Mouse (Mus musculus): ENCODE data around the gene Hist1h3e.
A peak's percentile ranks its signal among the peaks of the same experiment; 100 is the strongest.
"Not testable (repeated sequence)": the region's sequence is repeated elsewhere in the genome, so short reads cannot be mapped to it uniquely, and the experiment has no call there.

Hist1h3e gene

GRCm38 (mm10) chr13:23538249-23538648 lies 23.9 kb downstream of the Hist1h3e start:
- no peak for DNase-seq (ENCODE audit: low read depth, low spot score)

GRCm38 (mm10) chr13:23537006-23537710 lies 25.0 kb downstream of the Hist1h3e start:
- no peak for DNase-seq (ENCODE audit: low read depth, low spot score)

- no peak for DNase-seq (ENCODE audit: low read depth, low spot score)
Measured at GRCm38 (mm10) chr13:23536076-23536822, 25.9 kb downstream of the Hist1h3e start.

DNA sequence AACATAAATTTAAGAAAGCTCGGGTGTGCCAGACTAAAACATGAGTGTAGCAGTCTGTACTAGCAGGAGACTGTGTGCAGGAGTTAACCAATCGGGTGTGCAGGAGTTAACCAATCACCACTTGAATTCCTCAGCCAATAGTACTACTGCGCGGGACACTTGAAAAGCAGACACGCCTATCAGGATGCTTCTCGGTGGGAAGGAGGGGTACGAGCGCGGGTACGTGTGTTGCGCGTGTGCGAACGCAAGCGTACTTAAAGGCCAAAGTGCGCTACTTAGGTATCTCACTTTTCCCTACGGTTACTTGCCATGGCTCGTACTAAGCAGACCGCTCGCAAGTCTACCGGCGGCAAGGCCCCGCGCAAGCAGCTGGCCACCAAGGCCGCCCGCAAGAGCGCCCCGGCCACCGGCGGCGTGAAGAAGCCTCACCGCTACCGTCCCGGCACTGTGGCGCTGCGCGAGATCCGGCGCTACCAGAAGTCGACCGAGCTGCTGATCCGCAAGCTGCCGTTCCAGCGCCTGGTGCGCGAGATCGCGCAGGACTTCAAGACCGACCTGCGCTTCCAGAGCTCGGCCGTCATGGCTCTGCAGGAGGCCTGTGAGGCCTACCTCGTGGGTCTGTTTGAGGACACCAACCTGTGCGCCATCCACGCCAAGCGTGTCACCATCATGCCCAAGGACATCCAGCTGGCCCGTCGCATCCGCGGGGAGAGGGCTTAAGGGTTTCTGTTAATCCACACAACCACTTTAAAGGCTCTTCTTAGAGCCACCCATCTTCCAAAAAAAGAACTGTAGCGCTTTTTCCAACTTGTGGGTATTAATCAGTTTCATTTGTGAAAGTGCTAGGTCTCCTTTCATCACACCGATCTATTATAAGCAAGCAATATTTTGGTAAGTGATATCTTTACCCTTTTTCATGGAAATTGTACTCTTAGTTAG lies 26.8 kb downstream of the Hist1h3e start, which contains the start of gene Hist1h3g:
Hist1h3g (plus strand) TSS at position 286 of the 939 bp plus-strand sequence.
- not testable (repeated sequence) for DNase-seq (ENCODE audit: low read depth, low spot score)

- no peak for DNase-seq (ENCODE audit: low read depth, low spot score)
Measured at GRCm38 (mm10) chr13:23534368-23535131, 27.6 kb downstream of the Hist1h3e start.

DNA sequence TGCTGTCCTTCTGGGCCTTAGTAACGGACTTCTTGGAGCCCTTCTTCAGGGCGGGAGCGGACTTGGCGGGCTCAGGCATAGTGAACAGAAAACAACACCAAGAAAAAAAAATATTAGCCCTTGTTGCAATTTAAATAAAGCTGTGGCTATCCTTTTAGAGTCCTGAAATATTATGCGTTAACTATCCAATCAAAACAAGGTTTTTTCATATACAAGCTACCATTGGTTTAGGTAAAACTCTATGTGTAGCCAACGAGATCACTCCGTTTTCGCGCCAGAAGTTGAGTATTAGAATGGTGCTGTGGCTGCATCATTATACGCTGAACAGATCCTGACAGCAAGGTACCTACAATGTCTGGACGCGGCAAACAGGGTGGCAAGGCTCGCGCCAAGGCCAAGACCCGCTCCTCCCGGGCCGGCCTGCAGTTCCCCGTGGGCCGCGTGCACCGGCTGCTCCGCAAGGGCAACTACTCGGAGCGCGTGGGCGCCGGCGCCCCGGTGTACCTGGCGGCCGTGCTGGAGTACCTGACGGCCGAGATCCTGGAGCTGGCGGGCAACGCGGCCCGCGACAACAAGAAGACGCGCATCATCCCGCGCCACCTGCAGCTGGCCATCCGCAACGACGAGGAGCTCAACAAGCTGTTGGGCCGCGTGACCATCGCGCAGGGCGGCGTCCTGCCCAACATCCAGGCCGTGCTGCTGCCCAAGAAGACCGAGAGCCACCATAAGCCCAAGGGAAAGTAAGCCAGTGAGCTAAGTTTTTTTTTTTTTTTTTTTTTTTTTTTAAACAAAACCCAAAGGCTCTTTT lies 28.4 kb downstream of the Hist1h3e start, which contains the start of gene Hist1h2af:
Hist1h2af (plus strand) TSS at position 347 of the 808 bp plus-strand sequence.
- DNase-seq (ENCODE audit: low read depth, low spot score), result not testable (repeated sequence)

GRCm38 (mm10) chr13:23532262-23533075 lies 29.7 kb downstream of the Hist1h3e start:
- DNase-seq (ENCODE audit: low read depth, low spot score), result no peak

GRCm38 (mm10) chr13:23530901-23531875 lies 31.0 kb downstream of the Hist1h3e start, which contains the start of gene Hist1h4h:
Gene Hist1h4h, plus strand, starts transcription at chr13:23531050.
- DNase-seq (ENCODE audit: low read depth, low spot score), result peak; percentile 92

DNA sequence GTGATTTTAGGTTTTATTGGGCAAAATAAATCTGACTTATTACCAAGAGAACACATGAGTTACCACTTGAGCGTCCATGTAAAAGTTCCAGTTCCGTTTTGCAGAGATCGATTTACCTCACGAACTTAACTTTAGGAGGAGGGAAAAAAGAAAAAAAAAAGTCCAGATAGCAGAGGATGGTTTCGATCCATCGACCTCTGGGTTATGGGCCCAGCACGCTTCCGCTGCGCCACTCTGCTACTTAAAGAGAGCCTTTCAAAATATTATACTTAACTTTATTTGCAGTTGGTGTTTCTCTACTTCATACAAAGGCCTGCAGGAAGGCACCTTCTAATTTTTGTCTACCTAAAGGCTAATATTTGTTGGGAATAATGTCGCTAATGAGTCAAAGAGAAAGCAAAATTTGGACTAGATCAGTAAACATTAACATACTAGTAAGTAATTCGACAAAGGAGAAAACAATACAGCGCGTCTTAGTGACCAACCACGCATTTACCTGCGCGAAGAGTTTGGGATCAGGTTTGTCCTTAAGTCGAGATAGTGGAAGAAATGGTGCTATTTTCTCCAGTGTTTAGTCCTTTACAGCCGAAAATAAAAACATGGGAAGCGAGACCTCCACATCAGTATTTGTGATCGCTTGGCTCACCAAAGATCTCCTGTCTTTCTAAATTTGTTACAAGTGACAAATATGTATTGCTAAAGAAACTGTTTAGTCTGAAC lies 31.8 kb downstream of the Hist1h3e start:
- DNase-seq (ENCODE audit: low read depth, low spot score), result no peak

DNA sequence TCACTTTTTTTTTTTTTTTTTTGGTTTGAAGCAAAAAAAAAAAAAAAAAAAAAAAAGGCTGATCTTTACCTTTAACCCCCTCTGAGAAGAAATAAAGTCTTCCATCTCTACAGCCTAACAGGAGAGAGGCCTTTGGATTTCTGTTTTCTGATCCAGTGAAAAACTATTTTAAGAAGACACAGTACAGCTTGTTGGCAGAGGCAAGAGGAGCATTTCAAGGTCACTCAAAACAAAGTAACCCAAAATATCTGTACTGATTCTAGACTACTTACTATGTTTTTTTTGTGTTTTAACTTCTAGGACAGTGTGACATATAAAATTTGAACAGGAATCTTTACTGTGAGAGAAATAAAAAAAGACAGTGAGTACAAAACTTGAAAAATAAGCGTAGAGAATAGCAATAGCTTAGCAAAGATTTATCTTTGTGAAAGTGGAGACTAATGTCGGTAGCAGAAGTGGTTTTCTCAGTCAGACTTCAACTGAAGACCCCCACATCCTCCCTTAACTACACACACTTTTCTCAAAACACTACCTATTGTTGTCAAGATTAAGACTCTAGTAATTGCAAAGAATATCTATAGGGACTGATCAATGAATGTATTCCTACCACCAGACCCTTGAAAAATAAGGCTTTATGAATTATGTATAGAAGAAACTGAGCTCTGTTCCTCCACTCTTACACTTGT lies 32.5 kb downstream of the Hist1h3e start:
- no peak for DNase-seq (ENCODE audit: low read depth, low spot score)

DNA sequence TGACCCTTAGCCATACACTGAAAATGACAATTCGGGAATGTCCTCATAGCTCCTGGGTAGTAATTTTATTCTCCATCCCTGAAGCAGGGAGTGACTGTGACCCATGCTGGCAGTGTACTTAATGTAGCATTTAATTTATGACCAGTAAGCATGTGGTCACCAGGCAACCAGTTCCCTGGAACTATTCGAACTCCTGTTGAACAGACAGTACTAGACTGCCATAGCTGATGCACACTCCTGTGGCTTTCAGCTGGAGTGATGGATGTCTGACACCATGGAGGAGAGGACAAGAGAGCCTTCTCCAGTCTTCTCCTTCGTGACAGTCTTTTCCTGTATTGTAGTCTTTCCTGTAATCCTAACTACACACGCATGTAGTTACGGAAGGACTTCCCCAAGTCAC lies 33.2 kb downstream of the Hist1h3e start:
- DNase-seq (ENCODE audit: low read depth, low spot score), result no peak

DNA sequence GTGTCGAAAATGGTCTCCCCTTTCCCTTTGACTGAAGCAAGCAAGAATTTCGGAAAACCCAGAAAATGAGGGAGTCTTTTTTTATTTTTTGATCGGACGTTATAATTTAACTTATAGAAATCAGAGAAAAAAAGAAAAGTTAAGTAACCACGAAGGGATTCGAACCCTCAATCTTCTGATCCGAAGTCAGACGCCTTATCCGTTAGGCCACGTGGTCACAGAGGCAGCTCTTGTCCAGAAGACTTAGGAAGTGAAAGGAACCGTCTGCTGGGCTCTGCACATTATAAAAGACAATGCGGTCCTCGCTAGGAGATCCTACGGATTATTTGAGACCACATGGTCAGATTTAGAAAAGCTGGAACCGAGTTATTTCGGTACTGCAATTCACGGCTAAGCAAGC lies 35.9 kb downstream of the Hist1h3e start:
- peak; percentile 93 for DNase-seq (ENCODE audit: low read depth, low spot score)

- DNase-seq (ENCODE audit: low read depth, low spot score), result no peak
Measured at GRCm38 (mm10) chr13:23525901-23526300, 36.3 kb downstream of the Hist1h3e start.

DNA sequence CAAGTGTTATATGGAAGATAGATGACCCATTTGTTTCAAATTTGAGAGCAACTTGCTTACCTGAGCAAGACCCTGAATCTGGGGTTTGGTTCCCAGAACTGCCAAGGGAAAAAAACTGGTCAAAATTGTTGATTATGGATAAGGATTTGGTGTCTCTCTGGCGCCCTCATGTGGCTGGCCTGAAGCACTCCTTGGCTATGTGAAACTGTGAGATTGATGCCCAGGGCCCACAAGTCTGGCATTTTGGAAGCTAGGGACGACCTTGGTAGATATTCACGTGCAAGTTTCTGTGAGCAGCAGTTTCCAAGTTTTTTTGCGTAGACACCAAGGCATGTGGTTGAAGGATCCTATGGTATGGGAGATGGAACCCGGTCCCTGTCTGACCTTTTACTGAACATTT lies 37.5 kb downstream of the Hist1h3e start:
- no peak for DNase-seq (ENCODE audit: low read depth, low spot score)

DNA sequence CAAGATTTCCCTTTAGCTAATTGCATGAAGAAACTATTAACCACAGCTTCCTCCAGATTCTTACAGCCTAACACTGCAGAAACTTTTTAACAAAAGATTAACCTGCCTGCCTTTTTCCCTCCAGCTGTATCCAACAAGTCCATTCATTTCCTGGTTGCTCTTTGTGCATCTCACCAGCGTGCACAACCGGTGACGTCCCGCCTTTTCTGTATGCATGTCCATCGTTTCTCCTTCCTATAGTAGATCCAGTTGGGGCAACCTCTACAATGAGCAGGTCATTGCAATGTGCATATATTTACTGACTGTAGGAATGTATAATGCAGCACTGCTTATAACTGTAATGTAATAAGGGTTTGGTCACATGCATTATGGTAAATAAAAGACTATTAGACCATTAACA lies 38.2 kb downstream of the Hist1h3e start:
- no peak for DNase-seq (ENCODE audit: low read depth, low spot score)

DNA sequence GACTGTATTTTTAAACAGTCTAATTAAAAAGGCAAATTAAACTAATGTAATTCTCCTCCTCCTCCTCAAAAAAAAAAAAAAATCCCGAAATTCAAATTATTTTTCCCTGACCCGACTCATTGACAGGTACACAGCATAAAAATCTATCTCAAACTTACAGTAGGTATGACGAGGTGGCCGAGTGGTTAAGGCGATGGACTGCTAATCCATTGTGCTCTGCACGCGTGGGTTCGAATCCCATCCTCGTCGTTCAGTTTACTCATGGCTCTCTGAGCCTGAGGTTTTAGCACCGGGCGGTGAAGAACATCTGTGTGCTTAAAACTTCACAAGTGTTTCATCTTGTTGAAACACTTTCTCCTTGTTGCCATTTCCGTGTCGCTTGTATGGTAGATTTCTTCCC lies 40.5 kb downstream of the Hist1h3e start:
- no peak for DNase-seq (ENCODE audit: low read depth, low spot score)

DNA sequence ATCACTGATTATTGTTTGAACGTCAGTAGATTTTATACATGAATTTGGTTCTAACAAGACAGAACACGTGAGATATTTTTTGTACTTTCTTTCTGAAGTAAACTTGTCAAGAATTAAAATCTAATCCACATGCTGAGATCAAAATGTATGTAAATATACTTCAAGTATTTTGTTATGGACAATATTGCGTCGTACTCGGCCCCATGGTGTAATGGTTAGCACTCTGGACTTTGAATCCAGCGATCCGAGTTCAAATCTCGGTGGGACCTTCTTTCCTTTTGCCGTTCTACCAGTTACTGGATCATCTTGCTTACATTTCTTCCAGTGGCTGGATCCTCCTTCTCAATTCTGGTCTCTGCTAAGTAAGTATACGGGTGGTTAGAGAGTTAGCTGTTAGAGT lies 42.8 kb downstream of the Hist1h3e start:
- no peak for DNase-seq (ENCODE audit: low read depth, low spot score)
